Mouse (Mus musculus) liver, embryonic 12.5 days (tissue): Measurements from ENCODE around the gene Nat8l. TPM values are rescaled to one million over a fixed set of nuclear protein-coding genes. Genes with fewer than 3 reads are reported as not detected.

Source experiments
- ATAC-seq: fragments of 200-750 bp; cut with Nextera tagmentation; 2 replicates; pipeline ENCODE4 v1.8.0; 2017; ENCODE audit warnings: moderate number of reproducible peaks, mild to moderate bottlenecking, moderate library complexity
- H3K27ac ChIP-seq: fragments of 300-500 bp; sonication (generic); 2 replicates; pipeline ENCODE4 v1.5.1; 2016; ENCODE audit warnings: mild to moderate bottlenecking
- H3K27me3 ChIP-seq: fragments of 300-500 bp; sonication (generic); replicated peaks from 2 replicates; pipeline ENCODE4 v1.6.1; 2016; ENCODE audit warnings: mild to moderate bottlenecking, moderate library complexity
- H3K36me3 ChIP-seq: fragments of 300-500 bp; sonication (generic); 2 replicates; pipeline ENCODE4 v1.6.1; 2016; ENCODE audit warnings: mild to moderate bottlenecking, moderate library complexity
- H3K4me1 ChIP-seq: fragments of 300-500 bp; sonication (generic); 2 replicates; pipeline ENCODE4 v1.6.1; 2016
- H3K4me2 ChIP-seq: fragments of 300-500 bp; sonication (generic); 2 replicates; pipeline ENCODE4 v1.6.1; 2016; ENCODE audit warnings: mild to moderate bottlenecking, moderate library complexity
- H3K4me3 ChIP-seq: fragments of 300-500 bp; sonication (generic); 2 replicates; pipeline ENCODE4 v1.5.1; 2016; ENCODE audit warnings: mild to moderate bottlenecking, moderate library complexity
- H3K9ac ChIP-seq: fragments of 300-500 bp; sonication (generic); 2 replicates; pipeline ENCODE4 v1.6.1; 2016; ENCODE audit warnings: mild to moderate bottlenecking, moderate library complexity
- H3K9me3 ChIP-seq: fragments of 300-500 bp; sonication (generic); replicated peaks from 2 replicates; pipeline ENCODE4 v1.6.1; 2016; ENCODE audit warnings: mild to moderate bottlenecking, moderate library complexity
- WGBS: fragments of 180-500 bp; shearing (Covaris S2); methylation state at CpG from one replicate; pipeline ENCODE4 v1.1.7; 2016; ENCODE audit not compliant: insufficient replicate concordance; 5-methylcytosine and 5-hydroxymethylcytosine counted together
- polyA plus RNA-seq: library from polyadenylated mRNA; unstranded; fragments of >200 nt; fragmentation: Nextera tagmentation; extraction: Ambion mirVana; gene quantifications from 2 replicates; pipeline ENCODE4 v1.2.1, GENCODE M21; 2016

The Nat8l gene
- polyA plus RNA-seq, 1 experiment from 2014 or later, result 0.04 TPM

DNA sequence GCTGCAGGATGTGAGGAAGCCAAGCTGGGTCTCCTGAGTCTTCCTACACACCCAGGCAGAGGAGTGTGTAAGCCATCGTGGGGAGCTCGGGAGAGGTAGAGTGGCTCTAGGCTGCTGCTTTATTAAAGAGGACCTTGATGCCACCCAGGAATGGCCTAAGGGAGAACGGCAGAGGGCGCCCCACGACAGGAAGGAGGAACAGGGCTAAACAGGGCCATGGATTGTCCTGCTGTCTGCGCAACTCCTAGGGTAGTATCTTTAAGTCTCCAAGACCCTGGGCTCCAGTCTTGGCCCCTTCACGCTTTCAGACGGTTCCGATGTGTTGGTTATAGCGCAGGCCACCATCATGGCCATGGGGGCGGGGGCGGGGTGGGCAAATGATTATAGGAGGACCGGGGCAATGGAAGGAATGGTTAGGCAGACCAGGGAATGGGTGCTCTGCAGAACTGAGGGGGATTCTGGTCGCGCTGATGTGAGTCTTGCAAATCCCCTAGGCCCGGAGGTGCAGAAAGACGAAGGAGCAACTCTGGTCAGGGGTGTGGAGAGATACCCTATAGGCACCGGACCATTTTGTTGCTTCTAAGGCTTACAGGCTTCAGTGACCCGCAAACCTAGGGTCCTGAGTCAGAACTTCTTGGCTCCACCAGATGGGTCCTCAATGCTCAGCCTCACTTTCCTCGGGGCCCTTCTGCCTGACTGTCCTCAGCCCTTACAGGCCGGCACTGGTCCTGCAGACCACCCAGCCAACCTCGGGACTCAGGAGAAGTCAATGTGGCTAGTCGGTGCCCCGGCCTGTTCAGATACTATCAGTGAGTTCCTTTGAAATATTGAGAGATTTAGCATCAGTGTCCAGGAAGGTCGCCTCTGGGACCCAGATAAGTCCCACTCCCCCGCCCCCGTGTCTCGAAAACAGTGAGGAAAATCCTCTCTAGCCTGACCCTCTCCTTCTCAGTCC, 836 bp upstream of the Nat8l start:
- peaks cover 61% of the 10 kb centered on the region for H3K27me3 ChIP-seq
- H3K9ac ChIP-seq, result no peak overlapping the region
- 32% methylated on average over 28 of the region's 28 CpGs for WGBS
- peak overlapping the region; percentile 45; the same call in 1 of the 2 replicates for H3K4me3 ChIP-seq
- no peaks in the 10 kb centered on the region for H3K9me3 ChIP-seq
- no peaks in the 10 kb centered on the region for H3K36me3 ChIP-seq
- H3K27ac ChIP-seq, result no peak overlapping the region
- no peak for ATAC-seq
- peak overlapping the region; percentile 72 for H3K4me2 ChIP-seq
- peaks cover 8% of the 10 kb centered on the region; the same call in 1 of the 2 replicates for H3K4me1 ChIP-seq

DNA sequence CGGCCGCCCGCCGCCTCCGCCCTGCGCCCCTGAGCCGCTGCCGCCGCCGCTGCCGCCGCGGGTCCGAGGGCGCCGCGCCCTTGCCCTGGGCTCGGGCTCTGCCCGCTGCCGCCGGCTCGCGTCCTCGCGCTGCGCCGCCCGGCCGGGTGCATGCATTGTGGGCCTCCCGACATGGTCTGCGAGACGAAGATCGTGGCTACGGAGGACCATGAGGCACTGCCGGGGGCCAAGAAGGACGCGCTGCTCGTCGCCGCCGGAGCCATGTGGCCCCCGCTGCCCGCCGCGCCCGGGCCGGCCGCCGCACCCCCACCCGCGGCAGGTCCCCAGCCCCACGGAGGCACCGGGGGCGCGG, 886 bp downstream of the Nat8l start:
- under 1% methylated on average over 53 of the region's 55 CpGs for WGBS
- H3K27ac ChIP-seq, result no peak overlapping the region
- H3K9ac ChIP-seq, result no peak overlapping the region
- peaks cover 76% of the 10 kb centered on the region for H3K27me3 ChIP-seq
- peak overlapping the region; percentile 45 for H3K4me3 ChIP-seq
- no peaks in the 10 kb centered on the region for H3K9me3 ChIP-seq
- peak overlapping the region; percentile 72 for H3K4me2 ChIP-seq
- no peak for ATAC-seq
- peaks cover 8% of the 10 kb centered on the region; the same call in 1 of the 2 replicates for H3K4me1 ChIP-seq
- no peaks in the 10 kb centered on the region for H3K36me3 ChIP-seq

DNA sequence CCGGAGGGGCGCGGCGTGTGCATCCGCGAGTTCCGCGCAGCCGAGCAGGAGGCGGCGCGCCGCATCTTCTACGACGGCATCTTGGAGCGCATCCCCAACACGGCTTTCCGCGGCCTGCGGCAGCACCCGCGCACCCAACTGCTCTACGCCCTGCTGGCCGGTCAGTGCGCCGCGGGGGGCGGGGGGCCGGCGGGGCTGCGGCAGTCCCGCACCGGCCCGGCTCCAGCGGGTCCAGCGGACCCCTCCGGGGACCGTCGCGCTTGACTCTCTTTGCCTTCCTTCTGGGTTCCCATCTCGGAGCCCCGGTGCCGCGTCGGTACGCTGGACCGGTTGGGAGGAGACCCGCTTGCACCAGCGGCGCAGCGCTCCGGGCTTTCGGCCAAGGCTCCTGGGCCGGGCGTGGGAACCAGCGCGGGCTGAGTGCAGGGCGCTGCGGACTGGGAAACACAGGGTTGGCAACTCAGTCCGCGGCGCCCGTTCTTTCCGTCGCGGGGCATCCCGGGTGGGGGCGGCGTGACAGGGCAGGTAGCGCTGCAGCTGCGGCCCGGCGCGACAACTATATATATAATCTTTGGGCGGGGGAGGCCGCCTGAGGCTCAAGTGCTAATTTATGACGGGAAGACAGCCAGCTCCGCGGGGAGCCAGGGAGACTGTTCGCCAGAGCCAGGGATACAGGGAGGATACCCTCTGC, 1.4 kb downstream of the Nat8l start:
- ATAC-seq, result no peak
- Histone ChIP-seq H3K9ac (no peak overlapping the region), H3K27ac (no peak overlapping the region), H3K36me3 (no peaks in the 10 kb centered on the region), H3K4me3 (peak overlapping the region; percentile 45), H3K27me3 (peaks cover 77% of the 10 kb centered on the region), H3K4me2 (peak overlapping the region; percentile 72), H3K4me1 (peaks cover 8% of the 10 kb centered on the region; the same call in 1 of the 2 replicates), H3K9me3 (no peaks in the 10 kb centered on the region)
- WGBS, result 3% methylated on average over 79 of the region's 80 CpGs

DNA sequence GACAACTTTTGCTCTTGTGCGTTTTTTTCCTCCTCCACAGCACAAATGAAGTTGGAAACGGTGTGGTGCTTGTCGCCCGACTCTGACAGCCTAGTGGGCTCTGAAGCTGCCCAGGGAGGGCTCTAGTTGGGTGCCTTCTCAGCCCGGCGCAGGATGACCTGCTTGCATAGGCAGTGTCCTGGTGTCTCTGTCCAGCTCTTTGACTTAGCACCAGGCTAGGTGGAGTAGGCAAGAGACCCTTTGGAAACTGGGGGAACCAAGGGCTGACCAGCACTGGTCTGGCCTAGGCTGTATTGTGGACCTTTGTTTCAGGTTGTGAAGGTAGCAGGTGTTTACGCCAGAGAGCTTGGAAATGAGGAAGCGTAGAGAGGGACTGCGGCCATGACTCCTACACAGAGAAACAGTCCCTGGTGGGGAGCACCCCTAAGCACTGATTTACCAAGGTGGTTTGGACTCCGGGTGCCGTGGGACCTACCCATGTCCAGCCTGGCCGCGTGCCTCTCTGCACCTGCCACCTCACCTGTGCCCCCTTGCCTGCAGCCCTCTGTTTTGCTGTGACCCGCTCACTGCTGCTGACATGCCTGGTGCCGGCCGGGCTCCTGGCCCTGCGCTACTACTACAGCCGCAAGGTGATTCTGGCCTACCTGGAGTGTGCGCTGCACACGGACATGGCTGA, 2.2 kb downstream of the Nat8l start:
- no peak overlapping the region for H3K27ac ChIP-seq
- ATAC-seq, result no peak
- peaks cover 77% of the 10 kb centered on the region for H3K27me3 ChIP-seq
- H3K4me2 ChIP-seq, result no peak overlapping the region
- 55% methylated on average over 20 of the region's 20 CpGs for WGBS
- no peak overlapping the region for H3K4me3 ChIP-seq
- peaks cover 8% of the 10 kb centered on the region; the same call in 1 of the 2 replicates for H3K4me1 ChIP-seq
- no peaks in the 10 kb centered on the region for H3K9me3 ChIP-seq
- H3K9ac ChIP-seq, result no peak overlapping the region
- H3K36me3 ChIP-seq, result no peaks in the 10 kb centered on the region

DNA sequence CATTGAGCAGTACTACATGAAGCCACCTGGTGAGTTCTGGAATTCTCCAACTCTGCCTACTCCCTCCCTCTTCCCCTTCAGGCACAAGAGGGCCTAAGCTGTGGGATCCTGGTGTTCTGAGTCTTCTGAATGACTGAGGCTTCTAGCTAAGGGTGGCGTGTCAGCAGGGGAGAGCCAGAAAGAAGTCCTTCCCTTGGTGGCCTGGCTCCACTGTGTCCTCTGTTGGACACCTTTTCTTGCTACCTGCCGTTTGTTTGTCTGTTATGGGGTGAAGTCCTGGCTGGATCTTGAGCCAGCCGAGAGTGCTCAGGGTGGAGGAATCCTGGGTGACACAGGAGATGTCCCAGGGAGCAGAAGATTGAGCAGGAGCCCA, 2.7 kb downstream of the Nat8l start:
- H3K36me3 ChIP-seq, result no peaks in the 10 kb centered on the region
- no peak overlapping the region for H3K4me2 ChIP-seq
- no peak for ATAC-seq
- no peak overlapping the region for H3K27ac ChIP-seq
- H3K4me3 ChIP-seq, result no peak overlapping the region
- peaks cover 77% of the 10 kb centered on the region for H3K27me3 ChIP-seq
- 66% methylated on average over 3 of the region's 3 CpGs for WGBS
- no peak overlapping the region for H3K9ac ChIP-seq
- H3K4me1 ChIP-seq, result peaks cover 8% of the 10 kb centered on the region; the same call in 1 of the 2 replicates
- no peaks in the 10 kb centered on the region for H3K9me3 ChIP-seq

DNA sequence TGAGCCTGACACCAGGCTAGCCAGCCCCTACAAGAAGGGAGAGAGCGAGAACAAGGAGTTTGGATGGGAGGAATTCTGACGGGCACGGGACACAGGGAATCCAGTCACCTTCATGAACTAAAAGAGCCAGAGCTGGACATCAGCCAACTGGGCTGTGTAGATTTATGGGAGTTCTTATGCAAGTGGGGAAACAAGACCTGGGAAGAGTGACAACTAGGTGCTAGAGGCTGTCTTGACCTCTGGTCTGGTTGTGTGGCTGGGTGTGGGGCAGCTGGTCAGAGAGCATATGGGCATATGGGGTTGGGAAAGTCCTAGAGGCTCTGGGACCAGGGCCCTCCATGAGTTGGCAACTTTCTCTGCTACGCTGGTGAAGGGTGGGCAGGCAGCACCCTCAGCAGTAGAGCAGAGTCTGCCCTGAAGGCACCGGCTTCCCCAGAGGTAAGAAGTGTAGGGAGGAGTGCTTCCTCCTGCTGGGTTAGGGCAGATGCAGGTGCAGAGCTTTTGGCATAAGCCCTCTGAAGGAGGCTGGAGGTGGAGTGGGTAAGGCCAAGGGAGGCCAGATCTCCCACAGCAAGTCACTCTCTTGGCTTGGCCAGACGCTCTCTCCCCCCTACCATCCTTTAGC, 3.8 kb downstream of the Nat8l start:
- Histone ChIP-seq H3K9me3 (no peaks in the 10 kb centered on the region), H3K27ac (no peak overlapping the region), H3K36me3 (no peaks in the 10 kb centered on the region), H3K9ac (no peak overlapping the region), H3K4me1 (peaks cover 8% of the 10 kb centered on the region; the same call in 1 of the 2 replicates), H3K4me2 (no peak overlapping the region), H3K4me3 (no peak overlapping the region), H3K27me3 (peaks cover 69% of the 10 kb centered on the region)
- WGBS, result 54% methylated on average over 6 of the region's 6 CpGs
- ATAC-seq, result no peak

DNA sequence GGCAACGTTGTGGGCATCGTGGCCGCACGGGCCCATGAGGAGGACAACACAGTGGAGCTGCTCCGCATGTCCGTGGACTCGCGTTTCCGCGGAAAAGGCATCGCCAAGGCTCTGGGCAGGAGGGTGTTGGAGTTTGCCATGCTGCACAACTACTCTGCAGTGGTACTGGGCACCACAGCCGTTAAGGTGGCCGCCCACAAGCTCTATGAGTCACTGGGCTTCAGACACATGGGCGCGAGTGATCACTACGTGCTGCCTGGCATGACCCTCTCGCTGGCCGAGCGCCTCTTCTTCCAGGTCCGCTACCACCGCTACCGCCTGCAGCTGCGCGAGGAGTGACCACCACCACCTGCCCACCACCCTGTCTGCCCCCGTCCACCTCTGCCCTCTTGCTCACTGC, 5.0 kb downstream of the Nat8l start:
- WGBS, result 85% methylated on average over 25 of the region's 25 CpGs

DNA sequence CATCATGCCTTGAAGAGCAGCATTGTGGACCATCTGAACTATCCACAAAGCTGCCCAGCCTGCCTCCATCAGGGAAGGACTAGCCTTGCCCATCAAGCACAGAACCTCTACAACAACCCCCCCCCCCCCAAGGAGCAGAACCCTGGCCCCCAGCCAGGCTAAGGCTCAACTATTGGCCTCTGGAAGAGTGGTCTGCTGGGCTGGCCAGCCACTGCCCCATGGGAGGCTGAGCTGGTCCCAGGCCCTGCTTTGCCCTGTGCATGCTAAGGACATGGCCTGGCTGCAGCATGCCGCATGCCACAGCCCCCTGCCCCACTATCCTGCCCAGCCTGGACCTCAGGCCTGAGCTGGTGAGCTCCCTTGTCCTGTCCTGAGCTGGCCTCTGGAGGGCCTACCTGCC, 5.6 kb downstream of the Nat8l start:
- Histone ChIP-seq H3K9me3 (no peaks in the 10 kb centered on the region), H3K4me3 (no peak overlapping the region), H3K27me3 (peaks cover 51% of the 10 kb centered on the region), H3K27ac (no peak overlapping the region), H3K9ac (no peak overlapping the region), H3K4me1 (peaks cover 8% of the 10 kb centered on the region; the same call in 1 of the 2 replicates), H3K36me3 (no peaks in the 10 kb centered on the region), H3K4me2 (no peak overlapping the region)
- ATAC-seq, result no peak
- WGBS, result 78% methylated on average over 1 of the region's 1 CpGs

More for the DNA sequence above, 5.0 kb downstream of the Nat8l start:
- Histone ChIP-seq H3K9me3 (no peaks in the 10 kb centered on the region), H3K9ac (no peak overlapping the region), H3K4me3 (no peak overlapping the region), H3K27me3 (peaks cover 57% of the 10 kb centered on the region), H3K4me2 (no peak overlapping the region), H3K4me1 (peaks cover 8% of the 10 kb centered on the region; the same call in 1 of the 2 replicates), H3K36me3 (no peaks in the 10 kb centered on the region), H3K27ac (no peak overlapping the region)
- ATAC-seq, result no peak

DNA sequence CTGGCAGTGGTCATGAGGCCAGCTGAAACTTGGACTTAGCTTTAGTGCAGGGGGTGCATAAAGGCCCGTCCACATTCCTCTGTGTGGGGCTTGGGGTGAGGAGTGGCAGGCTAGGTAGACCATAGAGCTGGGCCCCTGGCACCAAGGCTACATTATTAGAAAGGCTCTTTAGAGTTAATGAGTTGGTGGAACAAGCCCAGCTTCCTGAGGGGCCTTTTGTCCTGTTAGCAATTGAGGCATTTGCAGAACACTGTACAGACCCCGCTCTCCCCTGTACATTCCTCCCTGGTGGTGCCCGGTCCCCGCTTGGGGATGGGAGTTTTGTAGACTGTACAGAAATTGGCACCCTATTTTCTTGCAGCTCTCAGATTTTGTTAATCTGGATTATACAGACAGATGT, 6.9 kb downstream of the Nat8l start:
- H3K36me3 ChIP-seq, result no peaks in the 10 kb centered on the region
- H3K27ac ChIP-seq, result no peak overlapping the region
- H3K9me3 ChIP-seq, result no peaks in the 10 kb centered on the region
- H3K4me1 ChIP-seq, result no peaks in the 10 kb centered on the region
- peaks cover 41% of the 10 kb centered on the region for H3K27me3 ChIP-seq
- 81% methylated on average over 4 of the region's 4 CpGs for WGBS
- no peak overlapping the region for H3K4me2 ChIP-seq
- no peak overlapping the region for H3K4me3 ChIP-seq
- no peak for ATAC-seq
- H3K9ac ChIP-seq, result no peak overlapping the region

DNA sequence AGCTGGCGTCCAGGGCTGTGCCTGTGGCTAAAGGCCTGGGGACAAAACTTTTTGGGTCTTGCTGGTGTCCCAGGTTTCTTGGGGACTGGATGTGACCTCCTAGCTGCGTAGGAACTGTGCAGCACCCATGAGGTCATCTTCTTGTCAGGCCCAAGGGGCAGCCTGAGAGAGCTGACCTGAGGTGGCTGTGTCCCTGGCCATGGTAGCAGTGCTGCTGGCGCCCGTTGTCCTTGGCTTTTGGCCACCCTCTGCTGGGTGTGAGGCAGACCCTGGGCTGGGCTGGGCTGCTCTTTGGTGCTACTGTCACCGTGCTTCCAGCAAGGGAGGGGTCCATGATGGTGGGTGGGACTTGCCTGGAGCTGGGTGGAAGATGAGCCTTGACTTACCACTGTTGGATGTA, 8.8 kb downstream of the Nat8l start:
- Histone ChIP-seq H3K36me3 (no peaks in the 10 kb centered on the region), H3K4me3 (no peak overlapping the region), H3K27ac (no peak overlapping the region), H3K9me3 (no peaks in the 10 kb centered on the region), H3K4me2 (no peak overlapping the region), H3K4me1 (no peaks in the 10 kb centered on the region), H3K9ac (no peak overlapping the region), H3K27me3 (peaks cover 32% of the 10 kb centered on the region)
- no peak for ATAC-seq
- 56% methylated on average over 5 of the region's 5 CpGs for WGBS

DNA sequence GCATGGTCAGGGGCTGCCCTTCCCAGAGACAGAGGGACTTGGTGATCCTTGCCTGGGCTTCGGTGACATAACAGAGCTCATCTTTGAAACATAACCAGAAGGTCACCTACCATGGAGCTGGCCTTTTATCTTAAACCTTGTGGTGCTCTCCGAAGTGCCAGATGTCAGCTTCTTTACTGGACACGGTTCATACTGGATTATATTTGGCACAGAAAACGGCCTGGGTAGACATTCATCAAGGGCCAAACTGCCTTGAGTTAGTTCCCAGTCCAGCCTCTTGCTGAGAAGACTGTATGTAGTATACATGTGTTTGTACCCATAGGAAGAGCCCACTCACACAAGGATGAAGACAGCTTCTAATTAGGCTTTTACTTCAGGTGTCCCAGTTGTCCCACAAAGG, 11.0 kb downstream of the Nat8l start:
- no peak overlapping the region for H3K9ac ChIP-seq
- H3K9me3 ChIP-seq, result no peaks in the 10 kb centered on the region
- no peak overlapping the region for H3K27ac ChIP-seq
- H3K36me3 ChIP-seq, result no peaks in the 10 kb centered on the region
- no peak for ATAC-seq
- H3K4me3 ChIP-seq, result no peak overlapping the region
- no peaks in the 10 kb centered on the region for H3K4me1 ChIP-seq
- H3K27me3 ChIP-seq, result peaks cover 21% of the 10 kb centered on the region; the same call in 1 of the 2 replicates
- 66% methylated on average over 4 of the region's 4 CpGs for WGBS
- H3K4me2 ChIP-seq, result no peak overlapping the region
